Mouse (Mus musculus): Measurements from ENCODE around the gene Phf20.
A peak's percentile ranks its signal among the peaks of the same experiment; 100 is the strongest.

Gene Phf20

GRCm38 (mm10) chr2:156267636-156268035, 71.4 kb downstream of the Phf20 start:
- DNase-seq (ENCODE audit: low spot score): no peak

- DNase-seq (ENCODE audit: low spot score): no peak
These were observed 76.3 kb downstream of the Phf20 start for GRCm38 (mm10) chr2:156272553-156272952.

- peak; percentile 63 for DNase-seq (ENCODE audit: low spot score)
These were observed 82.2 kb downstream of the Phf20 start for GRCm38 (mm10) chr2:156278226-156279017.

- no peak for DNase-seq (ENCODE audit: low spot score)
These were observed 85.0 kb downstream of the Phf20 start for GRCm38 (mm10) chr2:156281227-156281626.

- no peak for DNase-seq (ENCODE audit: low spot score)
These were observed 88.9 kb downstream of the Phf20 start for GRCm38 (mm10) chr2:156285161-156285560.

GRCm38 (mm10) chr2:156286733-156287132, 90.5 kb downstream of the Phf20 start:
- no peak for DNase-seq (ENCODE audit: low spot score)

- no peak for DNase-seq (ENCODE audit: low spot score)
These were observed 92.0 kb downstream of the Phf20 start for GRCm38 (mm10) chr2:156288222-156288621.

GRCm38 (mm10) chr2:156289552-156290160, 93.4 kb downstream of the Phf20 start:
- DNase-seq (ENCODE audit: low spot score): no peak

- no peak for DNase-seq (ENCODE audit: low spot score)
These were observed 95.7 kb downstream of the Phf20 start for GRCm38 (mm10) chr2:156291998-156292397.

GRCm38 (mm10) chr2:156295601-156296063, 99.4 kb downstream of the Phf20 start:
- no peak for DNase-seq (ENCODE audit: low spot score)

- no peak for DNase-seq (ENCODE audit: low spot score)
These were observed 99.9 kb downstream of the Phf20 start for GRCm38 (mm10) chr2:156296190-156296589.

- DNase-seq (ENCODE audit: low spot score): no peak
These were observed 101.4 kb downstream of the Phf20 start for GRCm38 (mm10) chr2:156297653-156298052.

- DNase-seq (ENCODE audit: low spot score): no peak
These were observed 102.2 kb downstream of the Phf20 start for GRCm38 (mm10) chr2:156298458-156298857.

GRCm38 (mm10) chr2:156302063-156302462, 105.8 kb downstream of the Phf20 start:
- DNase-seq (ENCODE audit: low spot score): no peak

GRCm38 (mm10) chr2:156304351-156304750, 108.1 kb downstream of the Phf20 start:
- DNase-seq (ENCODE audit: low spot score): no peak

- no peak for DNase-seq (ENCODE audit: low spot score)
These were observed 109.6 kb downstream of the Phf20 start for GRCm38 (mm10) chr2:156305818-156306217.

GRCm38 (mm10) chr2:156307261-156307660, 111.0 kb downstream of the Phf20 start:
- DNase-seq (ENCODE audit: low spot score): no peak

GRCm38 (mm10) chr2:156309948-156310347, 113.7 kb downstream of the Phf20 start:
- DNase-seq (ENCODE audit: low spot score): no peak

- no peak for DNase-seq (ENCODE audit: low spot score)
These were observed 114.2 kb downstream of the Phf20 start for GRCm38 (mm10) chr2:156310455-156310854.

GRCm38 (mm10) chr2:156310945-156311344, 114.7 kb downstream of the Phf20 start:
- DNase-seq (ENCODE audit: low spot score): no peak

- no peak for DNase-seq (ENCODE audit: low spot score)
These were observed 115.2 kb downstream of the Phf20 start for GRCm38 (mm10) chr2:156311441-156311840.

GRCm38 (mm10) chr2:156311841-156312291, 115.6 kb downstream of the Phf20 start:
- no peak for DNase-seq (ENCODE audit: low spot score)

GRCm38 (mm10) chr2:156312297-156312897, 116.1 kb downstream of the Phf20 start, which contains the start of the genes Cnbd2 and Scand1:
TSS of gene Cnbd2 (plus strand) at chr2:156312299.
TSS of gene Scand1 (minus strand) at chr2:156312704.
- DNase-seq (ENCODE audit: low spot score): peak; percentile 90
